Mouse (Mus musculus): ENCODE data around the gene Ubtd1. TPM values are rescaled to one million over a fixed set of nuclear protein-coding genes. Genes with fewer than 3 reads are reported as not detected.

Ubtd1 gene
- total RNA-seq (2021): 10 to 100 TPM; 11.2 to 12.8 TPM
- long read RNA-seq, experiment 1, transcript Ubtd1-201 (3 exons, 1,529 nt): major isoform, 9 of 10 reads
- long read RNA-seq, experiment 1, partial matches to known transcripts: 1 of 10 reads
- long read RNA-seq, experiment 1, other reads (novel, unspliced or antisense): 0 of 10 reads
- long read RNA-seq, experiment 2, transcript Ubtd1-201 (3 exons, 1,529 nt): major isoform, 11 of 13 reads
- long read RNA-seq, experiment 2, partial matches to known transcripts: 0 of 13 reads
- long read RNA-seq, experiment 2, other reads (novel, unspliced or antisense): 1 of 13 reads

DNA sequence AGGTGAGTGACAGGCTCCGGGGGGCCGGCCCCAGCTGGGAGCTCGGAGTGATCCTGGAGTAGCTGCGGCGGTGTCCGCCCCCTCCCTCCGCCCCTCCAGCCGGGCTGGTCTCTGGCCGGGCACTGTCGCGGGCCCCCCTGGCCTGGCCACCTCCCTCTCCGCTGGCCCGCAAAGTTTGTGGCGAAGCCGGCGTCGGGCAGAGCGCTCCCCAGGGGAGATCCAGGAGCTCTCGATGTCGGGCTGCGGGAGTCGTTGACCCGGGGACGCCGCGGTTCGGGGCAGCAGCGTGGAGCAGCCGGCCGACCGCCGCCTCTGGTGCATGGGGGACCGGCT is at the start of gene Ubtd1:
Gene Ubtd1 (plus strand): TSS at position 169 of the 333 bp plus-strand sequence.
- intact Hi-C loops (cut with DNase I): loop anchor here (5.0 kb wide), 1 partner anchor 36 kb away; no protein-coding TSS in a partner anchor
- no peak for DNase-seq (ENCODE audit: low spot score in 2 of 2)

DNA sequence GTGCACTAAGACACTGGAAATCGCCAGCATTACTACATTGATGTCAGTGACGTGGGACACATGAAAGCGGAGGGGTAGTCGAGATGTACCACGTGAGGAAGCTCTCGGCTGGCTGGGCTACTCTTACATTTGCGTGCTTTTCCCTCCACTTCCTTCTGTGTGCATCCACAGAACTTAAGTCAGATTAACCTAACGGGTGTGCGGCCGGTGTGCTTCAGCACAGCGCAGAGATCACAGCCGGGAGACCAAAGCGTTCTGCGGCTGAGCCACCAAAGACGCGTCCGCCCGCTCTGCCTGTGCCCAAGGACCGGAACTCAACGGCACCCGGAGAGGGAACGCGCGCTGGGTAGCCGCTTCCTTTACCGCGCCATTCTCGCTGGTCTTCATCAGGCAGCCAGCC is 48.9 kb upstream of the Ubtd1 start:
- intact Hi-C loops (cut with DNase I): no loop called here
- peak; percentile 26 to 49 for DNase-seq (ENCODE audit: low spot score in 2 of 2)

DNA sequence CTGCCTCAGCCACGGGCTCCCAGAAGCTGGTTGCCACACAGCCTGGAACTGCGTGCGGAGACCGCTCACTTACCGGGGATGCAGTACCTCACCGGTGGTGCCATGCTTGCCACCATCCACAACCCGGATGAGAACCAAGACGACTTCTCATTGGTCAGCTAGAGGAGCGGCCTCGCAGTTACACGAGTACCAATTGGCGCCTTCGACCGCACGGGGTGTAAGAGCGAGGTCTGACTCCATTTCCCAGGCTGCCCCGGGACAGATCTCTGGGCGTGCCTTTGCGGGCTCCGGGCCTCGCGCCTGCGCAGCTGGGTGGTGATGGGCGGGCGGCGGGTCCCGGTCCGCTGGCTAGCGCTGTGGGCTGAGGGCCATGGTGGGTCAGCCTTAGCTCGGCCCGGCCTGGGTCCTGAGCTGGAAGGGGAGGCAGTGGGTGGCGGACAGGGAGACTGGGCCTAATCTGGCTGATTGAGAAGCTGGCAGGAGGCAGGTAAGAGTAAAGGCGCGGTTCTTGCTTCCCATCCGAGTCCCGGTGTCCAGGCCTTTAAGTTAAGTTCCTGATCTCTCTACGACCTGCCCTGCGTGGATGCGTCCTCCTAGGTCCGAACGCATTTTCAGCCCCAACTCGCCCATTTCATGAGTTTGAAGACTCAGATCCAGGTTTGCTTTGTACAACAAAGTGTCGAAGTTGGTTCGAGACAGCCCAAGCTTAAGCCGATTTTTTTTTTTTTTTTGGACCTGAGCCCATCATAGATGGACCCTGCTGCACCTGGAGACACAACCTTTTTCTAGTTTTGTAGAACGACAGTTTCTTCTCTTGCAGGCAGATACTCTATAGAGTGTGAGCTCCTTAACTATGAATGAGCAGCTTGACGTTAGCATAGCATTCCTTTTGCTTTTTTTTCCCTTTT is 48.1 kb upstream of the Ubtd1 start, which contains the start of the genes Exosc1 and Zdhhc16:
Gene Exosc1 (minus strand): TSS at position 245 of the 908 bp plus-strand sequence.
Gene Zdhhc16 (plus strand): TSS at position 302 of the 908 bp plus-strand sequence.
- intact Hi-C loops (cut with DNase I): no loop called here
- DNase-seq (ENCODE audit: low spot score in 2 of 2): peak; percentile 99

DNA sequence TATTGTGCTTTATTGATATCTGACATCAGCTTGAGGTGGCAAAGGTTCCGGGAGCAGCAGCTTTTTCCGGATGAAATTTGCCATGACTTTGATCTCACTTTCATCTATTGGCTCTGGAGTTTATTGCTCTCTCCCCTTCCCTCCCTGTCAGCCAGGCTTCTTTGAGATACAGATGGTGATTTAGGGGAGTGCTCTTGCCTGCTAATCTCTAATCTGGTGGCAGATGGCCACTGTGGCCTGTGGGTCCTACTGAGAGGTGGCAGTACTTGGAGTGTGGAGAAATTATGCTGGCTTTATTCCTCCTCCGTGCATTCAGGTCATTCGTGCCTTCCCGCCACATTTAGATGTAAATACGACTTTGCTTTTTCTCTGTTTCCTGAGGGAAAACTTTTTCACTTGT is 47.4 kb upstream of the Ubtd1 start:
- no peak for DNase-seq (ENCODE audit: low spot score in 2 of 2)
- intact Hi-C loops (cut with DNase I): no loop called here

DNA sequence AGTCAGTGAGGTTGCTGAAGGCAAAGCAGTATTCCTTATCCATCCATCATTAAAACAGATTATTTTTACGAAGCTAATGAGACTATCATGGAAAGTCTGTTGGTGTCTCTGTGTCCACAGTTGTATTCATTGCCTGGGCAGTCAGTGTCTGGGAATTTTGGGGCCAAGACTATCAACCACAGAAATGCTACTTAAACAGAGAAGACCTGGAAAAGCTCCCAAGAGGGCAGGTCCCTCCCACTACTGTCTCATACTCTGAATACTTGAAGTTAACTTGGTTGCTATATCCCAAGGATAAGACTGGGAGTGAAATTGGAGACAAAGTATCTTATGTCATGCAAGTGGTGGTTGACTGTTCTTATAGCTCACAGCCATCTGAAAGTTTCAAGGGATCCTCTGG is 45.6 kb upstream of the Ubtd1 start:
- intact Hi-C loops (cut with DNase I): no loop called here
- no peak for DNase-seq (ENCODE audit: low spot score in 2 of 2)

DNA sequence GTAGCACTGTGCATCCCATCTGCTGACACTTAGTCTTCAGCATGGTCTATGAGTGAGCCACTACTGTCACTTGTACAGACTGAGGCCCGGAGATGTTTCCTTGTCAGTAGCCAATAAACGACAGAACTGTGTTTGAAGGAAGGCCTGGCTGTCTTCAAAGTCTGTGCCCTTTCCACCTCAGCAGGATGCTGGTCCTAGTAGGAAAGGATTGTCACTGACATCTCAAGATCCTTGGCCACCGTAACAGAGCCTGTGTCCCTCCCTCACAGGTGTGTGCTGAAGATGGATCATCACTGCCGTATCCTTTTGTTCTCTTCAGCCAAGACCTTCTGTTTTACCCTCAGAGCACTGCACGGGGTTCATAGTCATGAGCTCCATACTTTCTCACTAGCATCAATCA is 43.0 kb upstream of the Ubtd1 start:
- intact Hi-C loops (cut with DNase I): no loop called here
- DNase-seq (ENCODE audit: low spot score in 2 of 2): no peak

DNA sequence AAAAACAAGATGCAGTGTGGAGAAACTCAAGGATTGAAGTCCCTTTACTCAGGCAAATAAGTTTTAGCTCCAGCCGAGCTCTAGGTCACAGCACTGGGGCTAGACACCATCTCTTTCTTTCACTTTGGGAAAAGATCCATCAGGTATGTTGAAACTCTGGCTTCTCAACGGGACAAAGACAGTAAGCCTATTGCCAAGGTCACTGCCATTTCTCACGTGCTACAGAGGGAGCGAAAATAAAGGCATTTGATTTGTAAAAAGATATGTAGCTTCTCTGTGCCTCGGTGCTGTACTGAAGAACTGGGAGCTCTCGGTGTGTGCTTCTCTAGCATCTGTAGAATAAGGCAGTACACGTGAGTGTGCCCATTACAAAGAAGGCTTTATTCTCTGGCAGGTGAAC is 37.7 kb upstream of the Ubtd1 start:
- DNase-seq (ENCODE audit: low spot score in 2 of 2): no peak
- intact Hi-C loops (cut with DNase I): no loop called here

DNA sequence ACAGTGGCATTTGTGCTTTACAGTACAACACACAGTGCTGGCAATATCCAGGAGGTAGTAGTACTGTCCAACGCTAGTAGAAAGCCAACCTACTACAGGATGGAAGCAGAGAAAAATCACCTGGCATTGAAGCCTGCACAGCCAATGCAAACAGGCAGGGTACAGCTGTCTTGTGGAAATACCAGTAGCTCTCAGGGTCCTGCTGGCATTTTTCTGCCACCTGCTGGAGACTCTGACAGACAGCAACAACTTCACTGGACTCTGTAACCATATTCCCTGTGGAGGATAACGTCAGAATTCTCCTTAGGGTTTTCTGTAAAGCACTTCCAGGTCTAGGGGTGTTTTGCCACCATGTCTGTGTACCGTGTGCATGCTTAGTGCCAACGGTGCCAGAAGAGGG is 29.3 kb upstream of the Ubtd1 start:
- peak; percentile 28 to 55 for DNase-seq (ENCODE audit: low spot score in 2 of 2)
- intact Hi-C loops (cut with DNase I): loop anchor here (5.0 kb wide), 1 partner anchor 75 kb away; no protein-coding TSS in a partner anchor

DNA sequence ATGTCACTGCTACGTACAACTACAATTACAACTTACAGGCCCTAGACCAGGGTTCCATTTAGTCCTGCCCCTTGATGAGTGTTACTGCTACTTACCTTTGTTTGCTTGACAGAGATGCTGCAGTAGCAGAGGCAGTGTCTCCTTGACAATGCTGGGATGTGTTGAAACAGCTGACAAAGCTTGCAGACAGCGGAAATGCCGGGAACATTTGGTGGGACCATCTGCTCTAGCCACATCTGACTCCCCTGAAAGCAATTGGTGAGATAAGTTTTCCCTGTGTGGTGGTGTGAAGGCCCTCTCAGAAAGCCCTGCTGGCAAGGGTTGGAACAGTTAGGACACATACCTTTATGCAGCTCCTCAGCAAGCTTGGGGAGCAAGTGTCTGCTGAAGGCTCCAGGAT is 28.0 kb upstream of the Ubtd1 start:
- intact Hi-C loops (cut with DNase I): loop anchor here (5.0 kb wide), 1 partner anchor 74 kb away; no protein-coding TSS in a partner anchor
- DNase-seq (ENCODE audit: low spot score in 2 of 2): peak; percentile 18 to 24

DNA sequence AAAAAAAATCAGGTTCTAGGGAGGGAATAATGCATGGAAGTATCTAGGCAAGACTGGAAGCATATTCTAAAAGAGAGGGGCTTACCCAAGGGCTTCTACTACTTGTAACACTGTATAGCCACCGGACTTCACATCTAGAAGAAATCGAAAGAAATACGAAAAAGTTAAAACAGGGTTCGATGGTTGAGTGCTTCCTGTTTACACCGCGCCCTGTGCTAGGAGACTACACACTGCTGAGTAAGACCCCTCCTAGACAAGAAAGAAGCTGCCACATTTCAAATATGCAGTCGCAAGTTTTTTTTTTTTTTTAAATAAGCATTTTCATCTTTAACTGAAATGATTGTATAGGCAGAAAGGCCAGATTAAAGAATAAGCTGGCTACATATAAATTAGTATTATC is 11.9 kb upstream of the Ubtd1 start:
- DNase-seq (ENCODE audit: low spot score in 2 of 2): no peak
- intact Hi-C loops (cut with DNase I): no loop called here

DNA sequence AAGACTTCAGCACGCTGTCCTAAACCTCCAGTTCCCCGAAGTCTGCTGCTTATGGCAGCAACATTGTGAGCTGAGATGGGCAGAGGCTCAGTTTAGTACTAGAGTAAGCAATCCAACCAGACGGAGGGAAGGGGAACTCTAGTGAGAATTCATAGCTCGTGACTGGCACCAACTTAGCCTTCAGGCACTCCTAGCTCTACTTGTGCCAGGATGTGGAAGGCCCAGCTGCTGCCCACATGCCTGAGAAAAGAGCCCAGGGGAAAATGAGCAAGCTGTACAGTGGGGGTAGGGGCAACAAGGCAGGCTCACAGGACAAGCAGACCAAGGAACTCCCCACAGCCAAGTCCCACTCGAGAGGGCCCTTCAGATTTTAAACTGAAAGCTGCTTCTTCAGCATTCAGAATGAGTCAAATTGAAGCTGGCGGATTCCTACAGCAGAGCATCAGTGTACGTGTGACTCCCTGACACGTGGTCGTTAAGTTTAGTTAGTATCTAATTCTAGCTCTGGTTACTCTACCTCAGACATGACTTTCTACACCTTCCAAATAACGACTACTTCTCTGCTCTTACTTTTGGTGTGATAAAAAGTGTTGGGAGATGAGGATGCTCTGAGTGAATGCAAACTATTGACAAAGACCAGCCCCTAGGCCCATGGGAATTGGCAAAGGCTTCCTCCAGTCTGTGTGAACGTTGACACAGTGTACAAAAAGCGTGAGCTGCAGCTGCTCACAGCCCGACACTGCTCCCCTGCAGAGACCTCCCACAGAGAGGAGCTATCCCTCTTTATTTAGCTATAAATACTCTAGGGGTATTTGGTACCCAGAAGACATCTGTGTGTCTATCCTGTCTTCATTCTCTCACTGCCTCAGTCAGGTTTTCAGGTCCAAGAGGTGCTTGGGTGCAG is 7.4 kb upstream of the Ubtd1 start:
- intact Hi-C loops (cut with DNase I): no loop called here

DNA sequence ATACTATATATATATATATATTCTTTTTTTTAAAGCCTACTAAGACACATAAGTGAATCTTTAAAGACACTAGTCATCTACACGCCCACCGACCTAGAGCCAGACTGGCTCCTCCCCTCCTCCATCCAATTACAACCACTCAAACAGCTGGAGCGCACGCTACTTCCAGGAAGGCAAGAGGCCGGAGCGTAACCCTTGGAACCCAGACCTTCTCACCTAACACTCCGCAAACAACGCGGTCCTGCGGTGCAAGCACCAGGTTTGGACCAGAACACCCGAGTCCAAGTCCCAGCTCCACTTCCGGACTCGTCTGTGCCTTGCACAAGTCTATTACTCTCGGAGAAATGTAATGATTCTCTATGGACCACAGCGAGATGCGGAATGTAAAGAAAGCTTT is 1.1 kb upstream of the Ubtd1 start:
- intact Hi-C loops (cut with DNase I): loop anchor here (5.0 kb wide), 1 partner anchor 37 kb away; no protein-coding TSS in a partner anchor
- peak in 1 of 2 experiments; percentile 33 for DNase-seq (ENCODE audit: low spot score in 2 of 2)

More for the DNA sequence above, 7.4 kb upstream of the Ubtd1 start:
- peak; percentile 48 to 76 for DNase-seq (ENCODE audit: low spot score in 2 of 2)

DNA sequence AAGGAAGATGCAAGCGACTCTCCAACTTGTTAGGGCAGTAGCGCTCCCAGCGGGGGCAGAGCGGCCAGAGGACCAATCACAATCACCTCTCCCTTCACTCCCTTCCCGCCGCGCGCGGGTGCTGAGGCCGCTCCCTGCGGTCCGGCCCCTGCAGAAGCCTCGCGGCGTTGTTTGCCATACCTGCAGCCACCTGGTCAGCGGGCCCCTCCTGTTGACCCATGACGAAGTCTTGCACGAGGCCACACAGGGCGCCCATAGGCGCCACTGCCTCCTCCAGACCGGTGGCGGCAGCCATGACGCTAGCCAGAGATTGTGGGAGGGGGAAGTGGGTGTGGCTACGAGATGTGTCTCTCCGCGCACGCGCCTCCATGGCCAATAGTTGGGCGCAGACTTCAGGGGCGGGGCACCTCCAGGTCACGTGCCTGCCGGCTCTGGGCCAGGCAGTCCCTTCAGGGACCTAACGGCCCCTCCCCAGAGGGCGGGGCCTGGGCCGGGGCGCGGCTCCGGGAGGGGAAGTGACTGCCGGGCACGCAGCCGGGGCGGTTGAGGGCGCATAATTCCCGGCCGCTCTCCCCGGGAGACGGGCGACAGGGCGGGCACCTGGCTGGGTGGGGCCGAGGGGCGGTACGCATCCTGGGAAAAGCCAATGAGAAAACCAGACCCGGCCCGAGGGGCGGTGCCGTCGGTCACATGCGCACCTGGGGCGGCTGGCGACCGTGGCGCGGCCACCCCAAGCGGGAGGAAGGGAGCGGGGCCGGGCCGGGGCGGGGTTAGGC is 556 bp upstream of the Ubtd1 start, which contains the start of gene Mms19:
Gene Mms19 (minus strand): TSS at position 339 of the 776 bp plus-strand sequence.
- DNase-seq (ENCODE audit: low spot score in 2 of 2): peak; percentile 99
- intact Hi-C loops (cut with DNase I): loop anchor here (5.0 kb wide), 1 partner anchor 36 kb away; no protein-coding TSS in a partner anchor

DNA sequence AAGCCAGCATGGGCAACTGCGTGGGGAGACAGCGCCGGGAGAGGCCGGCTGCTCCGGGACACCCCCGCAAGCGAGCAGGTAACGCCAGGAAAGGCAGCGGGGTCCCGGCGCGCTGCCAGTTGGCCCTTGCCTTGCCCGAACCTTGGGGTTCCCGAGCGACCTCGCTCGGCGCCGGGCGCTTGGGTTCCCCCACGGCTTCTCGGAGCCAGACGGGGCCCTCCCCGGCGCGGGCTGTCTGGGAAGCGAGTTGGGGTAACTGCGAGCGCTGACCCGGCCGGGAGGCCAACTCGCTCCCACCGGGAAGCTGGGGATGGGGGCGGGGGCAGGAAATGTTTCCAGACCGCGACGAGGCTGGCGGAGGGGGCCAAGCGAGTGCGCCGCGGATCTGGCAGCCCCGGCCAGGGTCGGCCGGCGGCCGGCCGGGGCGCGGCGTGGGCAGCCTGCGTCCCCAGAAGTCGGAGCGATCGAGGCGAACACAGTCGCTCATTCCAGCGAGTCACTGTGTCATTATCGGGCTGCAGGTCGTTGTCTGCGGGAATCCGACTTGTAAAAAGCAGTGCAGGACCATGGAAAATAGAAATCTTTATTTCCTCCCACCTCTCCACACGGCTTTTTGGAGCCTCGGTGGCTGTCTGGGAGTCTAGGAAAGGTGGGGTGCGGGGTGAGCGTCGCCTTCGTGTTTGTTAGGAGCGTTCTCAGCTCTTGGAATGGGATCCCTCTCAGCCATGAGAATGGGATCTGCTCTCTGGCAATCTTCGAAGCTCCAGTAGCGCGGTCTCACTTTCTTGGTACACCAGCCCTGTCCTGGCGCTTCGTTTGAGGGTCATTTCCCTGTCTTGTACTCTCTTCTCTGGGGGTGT is 598 bp downstream of the Ubtd1 start:
- intact Hi-C loops (cut with DNase I): loop anchor here (5.0 kb wide), 1 partner anchor 35 kb away; no protein-coding TSS in a partner anchor
- peak in 1 of 2 experiments; percentile 30 for DNase-seq (ENCODE audit: low spot score in 2 of 2)

DNA sequence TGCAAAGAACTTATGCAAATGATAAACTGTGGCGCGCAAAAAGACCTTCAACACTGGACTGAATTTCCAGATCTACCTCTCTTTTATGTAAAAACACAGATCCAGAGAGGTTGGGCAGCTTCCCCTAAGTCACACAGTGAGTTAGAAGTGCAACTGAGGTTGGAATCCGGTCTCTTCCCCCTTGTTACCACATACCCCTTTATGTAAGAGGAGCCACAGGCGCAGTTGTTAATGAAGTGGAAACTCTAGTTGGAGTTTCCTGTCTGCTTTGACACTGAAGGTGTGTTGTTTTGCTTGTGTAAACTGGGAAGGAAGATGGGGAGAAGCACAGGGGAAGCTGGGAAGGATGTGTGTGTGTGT is 1.2 kb downstream of the Ubtd1 start:
- intact Hi-C loops (cut with DNase I): loop anchor here (5.0 kb wide), 1 partner anchor 35 kb away; no protein-coding TSS in a partner anchor
- DNase-seq (ENCODE audit: low spot score in 2 of 2): no peak

DNA sequence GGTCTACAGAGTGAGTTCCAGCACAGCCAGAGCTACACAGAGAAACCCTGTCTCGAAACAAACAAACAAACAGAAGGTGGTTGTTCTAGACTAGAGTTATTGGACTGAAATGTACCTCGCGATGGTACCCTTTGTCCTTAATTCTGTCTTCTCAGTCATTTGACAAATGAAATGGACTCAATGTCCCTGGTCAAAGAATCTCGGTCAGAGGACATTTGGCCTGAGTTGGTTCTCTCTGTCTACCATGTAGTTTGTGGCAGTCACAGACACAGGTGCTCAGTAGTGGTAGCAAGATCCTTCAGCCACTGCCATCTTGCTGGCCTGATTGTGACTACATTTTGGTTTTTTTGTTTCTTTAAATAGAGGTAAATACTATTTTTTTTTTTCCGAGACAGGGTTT is 4.4 kb downstream of the Ubtd1 start:
- intact Hi-C loops (cut with DNase I): no loop called here
- no peak for DNase-seq (ENCODE audit: low spot score in 2 of 2)

DNA sequence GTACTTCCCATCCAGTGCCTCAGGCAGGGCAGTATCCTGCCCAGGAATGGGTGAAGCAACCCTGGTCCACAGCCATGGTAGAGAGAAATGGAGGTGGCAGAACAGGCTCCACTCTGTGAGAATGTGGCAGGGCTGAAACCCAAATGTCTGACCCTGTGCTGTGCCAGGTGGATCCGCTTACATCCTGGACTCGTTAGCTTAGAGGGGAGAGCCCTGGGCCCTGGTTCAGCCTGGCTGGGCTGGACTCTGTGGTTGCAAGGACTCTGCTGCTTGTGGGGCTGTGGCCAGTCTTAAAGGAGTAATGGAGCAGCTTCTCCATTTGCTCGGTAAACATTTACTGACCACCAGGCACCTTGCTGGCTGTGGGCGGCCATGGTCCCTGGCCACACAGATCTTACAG is 5.6 kb downstream of the Ubtd1 start:
- intact Hi-C loops (cut with DNase I): no loop called here
- DNase-seq (ENCODE audit: low spot score in 2 of 2): no peak

DNA sequence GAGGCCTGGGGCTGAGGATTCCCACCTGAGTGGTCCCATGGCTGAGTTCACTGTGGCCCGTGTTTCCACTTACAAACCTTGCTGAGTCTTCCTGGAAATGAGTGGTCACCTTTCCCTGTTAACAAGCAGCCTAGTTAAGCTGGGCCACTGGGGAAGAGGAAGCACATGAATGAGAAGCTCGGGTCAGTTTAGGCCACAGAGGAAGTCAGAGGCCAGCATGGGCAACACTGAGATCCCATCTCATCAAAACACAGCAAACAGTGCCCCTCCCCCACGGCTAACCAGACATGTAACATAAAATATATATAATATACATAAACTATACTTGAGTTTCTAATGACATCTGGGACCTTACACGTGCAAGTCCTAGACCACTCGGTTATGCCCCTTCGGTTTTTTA is 8.2 kb downstream of the Ubtd1 start:
- intact Hi-C loops (cut with DNase I): no loop called here
- no peak for DNase-seq (ENCODE audit: low spot score in 2 of 2)
